Mouse (Mus musculus): Measurements from ENCODE around the gene Atat1.

Atat1 gene

GRCm38 (mm10) chr17:35917463-35918251 lies 7.8 kb upstream of the Atat1 start:
- peak in 1 of 2 experiments; percentile 66 for DNase-seq (ENCODE audit: low spot score in 2 of 2)

- no peak for DNase-seq (ENCODE audit: low spot score in 2 of 2)
Measured at GRCm38 (mm10) chr17:35917143-35917462, 7.2 kb upstream of the Atat1 start.

- peak; percentile 96 to 98 for DNase-seq (ENCODE audit: low spot score in 2 of 2)
Measured at GRCm38 (mm10) chr17:35916297-35917142, 6.6 kb upstream of the Atat1 start, which contains the start of the genes Mrps18b and Ppp1r10. TSS of gene Mrps18b (minus strand) at chr17:35916389. TSS of gene Ppp1r10 (plus strand) at chr17:35916434.

GRCm38 (mm10) chr17:35915538-35916296 lies 5.8 kb upstream of the Atat1 start:
- no peak for DNase-seq (ENCODE audit: low spot score in 2 of 2)

DNA sequence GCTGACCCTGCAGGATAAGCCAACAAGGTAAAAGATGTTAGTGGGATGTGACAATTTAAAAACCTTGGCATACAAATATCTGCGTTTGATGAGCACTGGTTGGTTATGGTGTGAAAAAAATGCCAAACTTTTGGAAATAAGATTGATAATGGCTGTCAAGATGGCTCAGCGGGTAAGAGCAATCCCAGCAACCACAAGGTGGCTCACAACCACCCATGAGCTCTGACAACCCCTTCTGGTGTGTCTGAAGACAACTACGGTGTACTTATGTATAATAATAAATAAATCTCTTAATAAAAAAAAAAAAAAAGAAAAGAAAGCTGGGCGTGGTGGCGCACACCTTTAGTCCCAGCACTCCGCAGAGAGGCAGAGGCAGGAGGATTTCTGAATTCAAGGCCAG lies 5.1 kb upstream of the Atat1 start:
- no peak for DNase-seq (ENCODE audit: low spot score in 2 of 2)

- DNase-seq (ENCODE audit: low spot score in 2 of 2), result no peak
Measured at GRCm38 (mm10) chr17:35909186-35909918, 523 bp downstream of the Atat1 start.

GRCm38 (mm10) chr17:35907609-35908008 lies 2.3 kb downstream of the Atat1 start:
- no peak for DNase-seq (ENCODE audit: low spot score in 2 of 2)

- DNase-seq (ENCODE audit: low spot score in 2 of 2), result no peak
Measured at GRCm38 (mm10) chr17:35905587-35905986, 4.3 kb downstream of the Atat1 start.

DNA sequence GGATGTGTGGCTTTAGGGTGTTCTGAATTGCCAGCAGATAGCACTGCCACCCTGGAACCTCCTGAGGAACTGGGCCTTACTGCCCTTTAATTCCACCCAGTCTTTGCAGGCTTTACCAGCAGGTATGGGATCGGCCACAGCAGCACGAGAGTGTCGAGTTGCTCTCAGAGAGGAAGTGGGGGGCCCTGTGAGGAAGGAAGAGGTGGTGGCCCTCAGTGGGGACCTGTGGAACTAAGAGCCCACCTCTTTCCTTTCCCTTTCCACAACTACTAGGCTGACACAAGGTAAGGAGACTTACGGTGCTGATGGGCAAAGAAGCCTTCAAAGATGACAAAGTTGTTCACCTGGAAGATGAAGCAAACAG lies 5.9 kb downstream of the Atat1 start:
- DNase-seq (ENCODE audit: low spot score in 2 of 2), result no peak

DNA sequence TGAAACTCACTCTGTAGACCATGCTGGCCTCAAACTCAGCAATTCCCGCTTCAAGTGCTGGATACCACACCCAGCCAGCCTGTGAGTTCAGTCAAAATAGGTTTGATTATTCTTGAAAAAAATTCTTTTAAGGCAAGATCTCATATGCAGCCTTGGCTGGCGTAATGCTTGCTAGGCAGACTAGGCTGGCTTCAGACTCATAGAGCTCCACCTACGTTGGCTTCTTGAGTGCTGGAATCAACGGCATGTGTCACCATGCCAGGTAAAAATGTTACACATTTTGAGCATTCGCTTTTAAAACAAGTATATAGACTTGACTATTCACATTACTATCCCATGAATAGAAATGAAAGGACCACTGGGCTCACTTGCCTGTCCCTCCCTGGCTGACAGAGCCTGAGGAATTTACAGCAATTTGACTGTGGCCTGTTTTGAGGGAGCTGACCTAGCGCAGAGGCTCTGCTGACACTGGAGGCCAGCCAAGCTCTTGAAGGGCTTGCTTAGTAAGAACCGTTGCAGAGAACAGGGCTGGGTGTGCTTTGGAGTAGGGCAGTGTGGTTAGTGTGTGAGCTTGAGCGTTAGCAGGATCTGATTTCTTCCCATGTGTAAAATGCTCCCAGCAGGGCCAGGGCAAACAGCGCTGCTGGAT lies 6.4 kb downstream of the Atat1 start:
- no peak for DNase-seq (ENCODE audit: low spot score in 2 of 2)

DNA sequence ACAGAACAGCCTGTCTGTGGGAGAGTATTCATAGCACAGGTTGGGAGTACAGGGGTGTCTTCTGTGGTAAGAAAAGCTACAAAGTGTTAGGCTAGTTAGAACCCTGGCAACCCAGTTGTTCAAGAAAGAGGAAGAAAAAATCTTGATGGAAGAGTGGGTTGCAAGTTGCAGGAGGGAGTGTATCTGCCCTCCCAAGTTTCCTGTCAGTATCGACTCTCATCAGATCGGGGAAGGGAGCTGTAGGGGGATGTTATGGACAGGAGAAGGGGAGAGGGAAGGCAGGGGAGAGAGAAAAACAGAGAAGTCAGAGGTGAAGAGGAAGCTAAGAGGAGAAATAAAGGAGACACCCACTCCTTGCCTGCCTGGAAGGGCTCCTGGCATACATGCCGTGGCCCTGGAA lies 9.2 kb downstream of the Atat1 start:
- no peak for DNase-seq (ENCODE audit: low spot score in 2 of 2)

GRCm38 (mm10) chr17:35897644-35898573 lies 12.0 kb downstream of the Atat1 start:
- no peak for DNase-seq (ENCODE audit: low spot score in 2 of 2)

- peak; percentile 72 to 93 for DNase-seq (ENCODE audit: low spot score in 2 of 2)
Measured at GRCm38 (mm10) chr17:35896781-35897643, 12.9 kb downstream of the Atat1 start, which contains the start of gene 2310061I04Rik. TSS of gene 2310061I04Rik (minus strand) at chr17:35897431.

DNA sequence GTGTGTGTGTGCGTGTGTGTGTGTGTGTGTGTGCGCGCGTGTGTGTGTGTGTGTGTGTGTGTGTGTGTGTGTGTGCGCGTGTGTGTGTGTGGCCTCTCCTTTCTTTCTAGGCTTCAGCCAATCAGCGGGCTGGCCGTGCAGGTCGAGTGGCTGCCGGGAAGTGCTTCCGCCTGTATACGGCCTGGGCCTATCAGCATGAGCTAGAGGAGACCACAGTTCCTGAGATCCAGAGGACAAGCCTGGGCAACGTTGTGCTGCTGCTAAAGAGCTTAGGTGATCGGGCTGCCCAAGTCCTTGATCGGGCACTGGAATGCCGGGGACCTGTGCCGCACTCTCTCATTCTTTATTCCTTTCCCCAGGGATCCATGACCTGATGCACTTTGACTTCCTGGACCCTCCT lies 22.1 kb downstream of the Atat1 start:
- no peak for DNase-seq (ENCODE audit: low spot score in 2 of 2)

DNA sequence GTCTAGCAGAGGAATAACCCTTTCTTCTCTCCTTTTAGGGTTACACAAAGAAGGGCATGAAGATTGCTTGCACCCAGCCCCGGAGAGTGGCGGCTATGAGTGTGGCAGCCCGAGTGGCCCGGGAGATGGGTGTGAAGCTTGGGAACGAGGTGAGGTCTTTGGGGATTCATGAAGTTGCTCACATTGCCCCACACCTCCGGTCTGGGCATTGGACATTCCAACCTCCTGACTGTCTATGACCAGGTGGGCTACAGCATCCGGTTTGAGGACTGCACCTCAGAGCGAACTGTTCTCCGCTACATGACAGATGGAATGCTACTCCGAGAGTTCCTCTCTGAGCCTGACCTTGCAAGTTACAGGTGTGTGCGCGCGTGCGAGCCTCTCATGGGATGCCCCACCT lies 26.1 kb downstream of the Atat1 start:
- DNase-seq (ENCODE audit: low spot score in 2 of 2), result no peak

GRCm38 (mm10) chr17:35882924-35883323 lies 27.0 kb downstream of the Atat1 start:
- no peak for DNase-seq (ENCODE audit: low spot score in 2 of 2)

- peak; percentile 87 to 96 for DNase-seq (ENCODE audit: low spot score in 2 of 2)
Measured at GRCm38 (mm10) chr17:35879245-35880057, 30.4 kb downstream of the Atat1 start, which contains the start of gene Dhx16. TSS of gene Dhx16 (plus strand) at chr17:35879819.

GRCm38 (mm10) chr17:35874721-35875120 lies 35.2 kb downstream of the Atat1 start:
- DNase-seq (ENCODE audit: low spot score in 2 of 2), result no peak
